Mouse (Mus musculus): ENCODE data around the gene Rab11fip4. TPM values are rescaled to one million over a fixed set of nuclear protein-coding genes. Genes with fewer than 3 reads are reported as not detected.

Gene Rab11fip4
- polyA plus RNA-seq, 1 experiment from 2014 or later: 0.31 TPM

GRCm38 (mm10) chr11:79656491-79656890 lies 65.5 kb downstream of the Rab11fip4 start:
- H3K4me3 ChIP-seq: no peak overlapping the region
- H3K27ac ChIP-seq (replicated peaks): no peak overlapping the region
- WGBS: 88% methylated on average over 1 of the region's 1 CpGs
- H3K4me2 ChIP-seq: no peak overlapping the region
- H3K4me1 ChIP-seq: peaks cover 15% of the 10 kb centered on the region
- ATAC-seq (ENCODE audit: extremely low read depth, insufficient number of reproducible peaks, low FRiP score, low TSS enrichment): no peak
- no peaks in the 10 kb centered on the region for H3K36me3 ChIP-seq
- H3K27me3 ChIP-seq (replicated peaks): peaks cover 45% of the 10 kb centered on the region
- H3K9ac ChIP-seq: no peak overlapping the region
- no peaks in the 10 kb centered on the region for H3K9me3 ChIP-seq

GRCm38 (mm10) chr11:79657053-79657452 lies 66.0 kb downstream of the Rab11fip4 start:
- WGBS: 65% methylated on average over 5 of the region's 5 CpGs

GRCm38 (mm10) chr11:79658205-79658825 lies 67.3 kb downstream of the Rab11fip4 start:
- no peak overlapping the region for H3K27ac ChIP-seq (replicated peaks)
- no peak for ATAC-seq (ENCODE audit: extremely low read depth, insufficient number of reproducible peaks, low FRiP score, low TSS enrichment)
- no peaks in the 10 kb centered on the region for H3K9me3 ChIP-seq
- H3K36me3 ChIP-seq: no peaks in the 10 kb centered on the region
- WGBS: 82% methylated on average over 10 of the region's 10 CpGs
- H3K4me1 ChIP-seq: peaks cover 15% of the 10 kb centered on the region
- no peak overlapping the region for H3K4me2 ChIP-seq
- peaks cover 48% of the 10 kb centered on the region for H3K27me3 ChIP-seq (replicated peaks)
- no peak overlapping the region for H3K9ac ChIP-seq
- no peak overlapping the region for H3K4me3 ChIP-seq

More at GRCm38 (mm10) chr11:79657053-79657452, 66.0 kb downstream of the Rab11fip4 start:
- Histone ChIP-seq H3K27me3 (replicated peaks) (peaks cover 45% of the 10 kb centered on the region), H3K9ac (no peak overlapping the region), H3K27ac (replicated peaks) (no peak overlapping the region), H3K4me3 (no peak overlapping the region), H3K36me3 (no peaks in the 10 kb centered on the region), H3K4me1 (peaks cover 15% of the 10 kb centered on the region), H3K4me2 (no peak overlapping the region), H3K9me3 (no peaks in the 10 kb centered on the region)
- ATAC-seq (ENCODE audit: extremely low read depth, insufficient number of reproducible peaks, low FRiP score, low TSS enrichment): no peak

GRCm38 (mm10) chr11:79660361-79661205 lies 69.6 kb downstream of the Rab11fip4 start:
- Histone ChIP-seq H3K27me3 (replicated peaks) (peaks cover 58% of the 10 kb centered on the region), H3K9ac (peak overlapping the region; percentile 80), H3K4me2 (peak overlapping the region; percentile 99), H3K4me1 (peaks cover 15% of the 10 kb centered on the region), H3K4me3 (peak overlapping the region; percentile 61), H3K36me3 (no peaks in the 10 kb centered on the region), H3K9me3 (no peaks in the 10 kb centered on the region), H3K27ac (replicated peaks) (no peak overlapping the region)
- WGBS: under 1% methylated on average over 69 of the region's 69 CpGs
- ATAC-seq (ENCODE audit: extremely low read depth, insufficient number of reproducible peaks, low FRiP score, low TSS enrichment): peak; percentile 66; the same call in 1 of the 2 replicates

- no peak overlapping the region for H3K9ac ChIP-seq
- no peak overlapping the region for H3K4me3 ChIP-seq
- H3K27ac ChIP-seq (replicated peaks): no peak overlapping the region
- H3K4me1 ChIP-seq: peaks cover 15% of the 10 kb centered on the region
- ATAC-seq (ENCODE audit: extremely low read depth, insufficient number of reproducible peaks, low FRiP score, low TSS enrichment): no peak
- 61% methylated on average over 6 of the region's 6 CpGs for WGBS
- 0 out of 2 replicates have a peak overlapping the region, but pooled peaks have one; percentile 99 for H3K4me2 ChIP-seq
- peaks cover 58% of the 10 kb centered on the region for H3K27me3 ChIP-seq (replicated peaks)
- no peaks in the 10 kb centered on the region for H3K36me3 ChIP-seq
- no peaks in the 10 kb centered on the region for H3K9me3 ChIP-seq
Measured at GRCm38 (mm10) chr11:79661877-79662545, 71.0 kb downstream of the Rab11fip4 start.

DNA sequence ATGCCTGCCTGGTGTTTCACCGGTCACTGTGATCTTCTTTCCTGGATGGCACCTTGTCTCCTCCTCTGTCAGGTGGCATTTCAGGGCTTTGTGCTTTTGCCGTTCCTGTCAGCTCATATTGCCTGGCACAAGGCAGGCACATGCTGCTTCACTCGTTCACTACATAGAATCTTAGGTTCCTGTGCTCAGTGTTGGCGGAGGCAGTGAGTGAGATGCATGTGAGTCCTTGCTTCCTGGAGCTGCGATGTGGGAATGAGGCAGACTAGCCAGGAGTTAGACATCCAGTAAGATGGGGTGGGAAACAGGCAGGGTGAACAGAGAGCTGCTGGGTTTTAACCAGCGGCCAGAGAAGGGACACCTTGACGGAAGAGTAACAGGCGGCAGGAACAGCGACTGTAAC lies 72.1 kb downstream of the Rab11fip4 start:
- no peak overlapping the region for H3K4me2 ChIP-seq
- 84% methylated on average over 9 of the region's 9 CpGs for WGBS

DNA sequence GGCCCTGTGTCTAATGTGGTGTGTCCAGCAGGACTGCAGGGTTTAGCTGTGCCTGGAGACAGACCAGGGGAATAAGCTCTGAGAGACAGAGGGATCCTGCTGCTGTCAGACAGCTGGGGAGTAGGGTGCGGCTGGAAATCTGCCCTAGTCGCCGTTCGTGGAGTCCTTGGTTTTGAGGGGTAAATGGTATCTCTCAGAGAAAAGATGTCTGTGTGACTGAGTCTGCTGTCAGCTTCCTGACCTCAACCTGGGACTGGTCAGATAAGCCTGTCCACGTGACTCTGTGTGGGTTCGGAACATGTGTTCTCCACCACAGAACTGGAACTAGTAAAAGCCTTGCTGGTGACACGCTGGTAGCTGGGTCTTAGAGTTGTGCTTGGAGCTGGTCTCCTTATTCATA lies 72.6 kb downstream of the Rab11fip4 start:
- H3K4me2 ChIP-seq: no peak overlapping the region
- H3K36me3 ChIP-seq: no peaks in the 10 kb centered on the region
- 50% methylated on average over 7 of the region's 7 CpGs for WGBS
- H3K9ac ChIP-seq: no peak overlapping the region
- no peak overlapping the region for H3K4me3 ChIP-seq
- H3K4me1 ChIP-seq: peaks cover 15% of the 10 kb centered on the region
- no peak overlapping the region for H3K27ac ChIP-seq (replicated peaks)
- peaks cover 55% of the 10 kb centered on the region for H3K27me3 ChIP-seq (replicated peaks)
- H3K9me3 ChIP-seq: no peaks in the 10 kb centered on the region
- ATAC-seq (ENCODE audit: extremely low read depth, insufficient number of reproducible peaks, low FRiP score, low TSS enrichment): no peak

More for the DNA sequence above, 72.1 kb downstream of the Rab11fip4 start:
- Histone ChIP-seq H3K36me3 (no peaks in the 10 kb centered on the region), H3K27me3 (replicated peaks) (peaks cover 58% of the 10 kb centered on the region), H3K4me3 (no peak overlapping the region), H3K27ac (replicated peaks) (no peak overlapping the region), H3K4me1 (peaks cover 15% of the 10 kb centered on the region), H3K9me3 (no peaks in the 10 kb centered on the region), H3K9ac (no peak overlapping the region)
- no peak for ATAC-seq (ENCODE audit: extremely low read depth, insufficient number of reproducible peaks, low FRiP score, low TSS enrichment)

DNA sequence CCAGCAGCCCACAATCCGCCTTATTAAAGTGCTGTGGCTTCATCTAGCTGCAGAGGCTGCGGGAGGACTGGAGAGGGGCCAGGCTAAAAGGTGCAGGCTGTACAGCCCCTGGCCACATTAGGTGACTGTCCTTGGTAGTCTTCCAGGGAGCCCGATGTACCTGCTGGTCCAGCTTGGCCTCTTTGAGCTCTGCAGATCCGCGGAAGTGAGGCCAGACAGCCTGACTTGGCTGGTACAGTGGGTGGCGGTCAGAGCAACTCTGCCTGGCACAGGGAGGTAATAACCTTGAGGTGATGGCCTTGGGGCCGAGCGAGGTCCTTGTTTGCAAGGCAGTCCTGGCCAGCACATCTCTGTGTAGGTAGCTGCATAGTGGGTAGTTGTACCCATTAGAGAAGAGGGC lies 75.5 kb downstream of the Rab11fip4 start:
- Histone ChIP-seq H3K4me2 (no peak overlapping the region), H3K27me3 (replicated peaks) (peaks cover 30% of the 10 kb centered on the region), H3K4me1 (peaks cover 9% of the 10 kb centered on the region), H3K9me3 (no peaks in the 10 kb centered on the region), H3K27ac (replicated peaks) (no peak overlapping the region), H3K4me3 (no peak overlapping the region), H3K36me3 (no peaks in the 10 kb centered on the region), H3K9ac (no peak overlapping the region)
- ATAC-seq (ENCODE audit: extremely low read depth, insufficient number of reproducible peaks, low FRiP score, low TSS enrichment): no peak
- 82% methylated on average over 8 of the region's 8 CpGs for WGBS

GRCm38 (mm10) chr11:79669210-79669609 lies 78.2 kb downstream of the Rab11fip4 start:
- Histone ChIP-seq H3K27ac (replicated peaks) (no peak overlapping the region), H3K4me1 (peaks cover 9% of the 10 kb centered on the region), H3K4me3 (no peak overlapping the region), H3K9ac (no peak overlapping the region), H3K9me3 (no peaks in the 10 kb centered on the region), H3K4me2 (no peak overlapping the region), H3K27me3 (replicated peaks) (0 out of 2 replicates have a peak, but pooled peaks cover 4% of the 10 kb centered on the region), H3K36me3 (no peaks in the 10 kb centered on the region)
- no peak for ATAC-seq (ENCODE audit: extremely low read depth, insufficient number of reproducible peaks, low FRiP score, low TSS enrichment)
- WGBS: 75% methylated on average over 6 of the region's 6 CpGs

DNA sequence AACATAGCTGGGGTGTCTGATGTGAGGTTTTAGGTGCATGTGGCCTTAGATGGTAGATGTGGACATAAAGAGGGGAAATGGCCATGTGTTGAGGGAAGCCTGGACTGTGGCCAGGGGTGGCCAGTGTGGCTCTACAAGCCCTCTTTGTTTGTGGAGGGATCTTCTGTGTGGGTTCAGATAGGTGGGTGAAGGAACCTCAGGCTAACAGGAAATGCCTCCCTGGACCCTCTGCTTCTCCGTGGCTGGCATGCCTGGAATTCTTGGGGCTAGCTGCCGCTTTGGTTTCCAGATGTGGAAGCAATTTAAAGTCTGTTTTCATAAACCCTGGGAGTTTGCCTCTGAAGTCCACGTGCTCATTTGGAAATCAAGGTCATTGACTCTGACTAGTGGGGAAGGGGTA lies 78.9 kb downstream of the Rab11fip4 start:
- no peak overlapping the region for H3K4me3 ChIP-seq
- ATAC-seq (ENCODE audit: extremely low read depth, insufficient number of reproducible peaks, low FRiP score, low TSS enrichment): no peak
- no peaks in the 10 kb centered on the region for H3K36me3 ChIP-seq
- H3K9ac ChIP-seq: no peak overlapping the region
- H3K9me3 ChIP-seq: no peaks in the 10 kb centered on the region
- H3K4me2 ChIP-seq: no peak overlapping the region
- H3K27ac ChIP-seq (replicated peaks): no peak overlapping the region
- no peaks in the 10 kb centered on the region for H3K27me3 ChIP-seq (replicated peaks)
- 10% methylated on average over 3 of the region's 3 CpGs for WGBS
- H3K4me1 ChIP-seq: peaks cover 16% of the 10 kb centered on the region

DNA sequence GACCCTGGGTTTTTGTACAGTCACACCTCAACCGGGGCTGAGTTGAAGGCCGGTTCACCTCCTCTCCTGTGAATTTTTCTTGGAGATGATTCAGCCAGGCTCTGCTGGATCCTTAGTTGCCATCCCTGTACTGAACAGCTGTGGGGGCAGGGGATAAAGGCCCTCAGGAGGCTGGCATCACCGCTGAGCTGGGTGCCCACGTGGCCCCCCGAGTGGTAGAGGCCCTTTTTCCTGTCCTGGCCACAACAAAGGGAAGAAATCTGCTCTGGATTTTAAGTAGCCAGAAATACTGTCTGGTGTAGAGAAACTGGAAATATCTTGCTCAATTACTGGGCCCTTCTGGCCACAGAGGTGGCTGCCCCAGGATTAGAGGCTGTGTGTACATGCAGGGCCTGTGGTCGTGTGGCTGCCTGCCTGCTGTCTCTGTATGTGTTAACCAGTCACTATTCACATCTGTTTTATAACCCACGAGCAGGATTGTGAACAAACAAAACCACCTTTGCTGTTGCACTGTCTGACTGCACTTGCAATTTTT lies 79.5 kb downstream of the Rab11fip4 start:
- Histone ChIP-seq H3K9ac (no peak overlapping the region), H3K4me3 (no peak overlapping the region), H3K4me2 (no peak overlapping the region), H3K27me3 (replicated peaks) (no peaks in the 10 kb centered on the region), H3K27ac (replicated peaks) (no peak overlapping the region), H3K4me1 (peaks cover 21% of the 10 kb centered on the region), H3K36me3 (no peaks in the 10 kb centered on the region), H3K9me3 (no peaks in the 10 kb centered on the region)
- no peak for ATAC-seq (ENCODE audit: extremely low read depth, insufficient number of reproducible peaks, low FRiP score, low TSS enrichment)
- WGBS: 57% methylated on average over 7 of the region's 7 CpGs
